Mouse (Mus musculus): Measurements from ENCODE around the gene Fam126b.
A peak's percentile ranks its signal among the peaks of the same experiment; 100 is the strongest.
"Not testable (repeated sequence)": the region's sequence is repeated elsewhere in the genome, so short reads cannot be mapped to it uniquely, and the experiment has no call there.

Fam126b gene

GRCm38 (mm10) chr1:58586171-58586997 is at the start of gene Fam126b, which contains the start of gene Ndufb3:
Gene Fam126b (minus strand): TSS chr1:58586323.
Gene Ndufb3 (plus strand): TSS chr1:58586384.
- peak; percentile 92 for DNase-seq (ENCODE audit: low spot score)

DNA sequence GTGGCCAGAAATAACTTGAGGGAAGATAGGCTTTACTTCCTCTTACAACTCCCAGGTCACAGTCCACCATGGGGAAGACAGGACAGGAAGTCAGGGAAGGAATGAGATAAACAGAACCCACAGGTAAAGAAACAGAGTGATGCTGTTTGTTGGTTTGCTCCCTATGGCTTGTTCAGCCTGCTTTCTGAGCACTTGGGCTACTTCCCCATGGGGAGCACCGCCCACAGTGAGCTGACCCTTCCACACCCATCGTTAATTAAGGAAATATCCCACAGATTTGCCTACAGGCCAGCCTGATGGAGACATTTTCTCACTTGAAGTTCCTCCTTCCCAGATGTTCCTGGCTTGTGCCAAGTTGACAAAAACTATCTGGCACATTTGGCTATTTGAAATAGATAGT is 42.7 kb upstream of the Fam126b start:
- not testable (repeated sequence) for DNase-seq (ENCODE audit: low spot score)

DNA sequence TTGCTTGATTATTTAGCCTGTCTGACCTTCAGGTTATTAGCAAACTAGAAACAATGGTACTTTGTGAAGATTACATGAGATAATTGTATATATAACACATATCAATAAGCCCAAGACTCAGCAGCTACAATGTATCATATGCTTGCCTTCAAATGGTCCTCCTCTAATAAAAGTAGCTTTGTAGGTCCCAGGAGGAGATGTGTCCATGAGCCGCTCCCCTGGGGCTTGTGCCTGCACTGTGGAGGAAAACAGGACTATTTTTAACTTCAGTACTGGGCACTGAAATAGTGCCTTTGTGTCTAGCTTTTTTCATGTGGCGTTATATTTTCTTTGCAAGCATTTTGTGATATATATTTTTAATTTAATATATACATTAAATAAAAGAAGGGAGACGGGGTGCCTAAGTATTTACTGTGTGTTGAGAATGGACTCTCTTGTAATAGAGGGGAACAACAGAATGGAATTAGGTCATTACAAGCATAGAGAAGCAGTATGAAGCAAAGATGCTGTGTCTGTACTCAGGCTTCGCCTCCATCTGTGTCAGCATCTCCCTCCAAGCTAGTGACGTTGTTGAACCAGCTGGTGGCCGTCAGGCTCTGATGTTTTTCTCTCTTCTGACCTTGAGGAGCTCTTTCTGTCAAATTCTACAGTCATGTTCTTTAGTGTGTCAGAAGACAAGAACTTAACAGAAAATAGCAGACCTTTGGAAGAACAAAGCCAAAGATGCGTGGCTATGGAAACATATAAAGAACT is 36.0 kb upstream of the Fam126b start:
- no peak for DNase-seq (ENCODE audit: low spot score)

- DNase-seq (ENCODE audit: low spot score): no peak
These were observed 35.1 kb upstream of the Fam126b start for GRCm38 (mm10) chr1:58621251-58621650.

DNA sequence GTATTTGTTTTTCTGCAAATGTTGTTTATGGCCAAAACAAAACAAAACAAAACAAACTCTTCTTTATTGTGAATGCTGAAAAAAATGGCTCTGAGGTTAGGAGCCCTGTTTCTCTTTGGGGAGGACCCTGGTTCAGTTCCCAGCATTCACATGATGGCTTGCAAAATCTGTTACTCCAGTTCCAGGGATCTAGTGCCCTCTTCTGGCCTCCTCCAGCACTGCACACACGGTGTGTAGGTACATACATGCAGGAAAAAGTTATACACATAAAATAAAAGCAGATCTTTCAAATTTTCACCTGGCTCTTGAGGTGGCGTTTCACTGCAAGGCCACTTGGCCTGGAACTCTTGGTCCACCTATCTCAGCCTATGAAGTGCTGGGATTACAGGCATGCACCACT is 32.6 kb upstream of the Fam126b start:
- DNase-seq (ENCODE audit: low spot score): no peak

- no peak for DNase-seq (ENCODE audit: low spot score)
These were observed 32.0 kb upstream of the Fam126b start for GRCm38 (mm10) chr1:58617978-58618668.

DNA sequence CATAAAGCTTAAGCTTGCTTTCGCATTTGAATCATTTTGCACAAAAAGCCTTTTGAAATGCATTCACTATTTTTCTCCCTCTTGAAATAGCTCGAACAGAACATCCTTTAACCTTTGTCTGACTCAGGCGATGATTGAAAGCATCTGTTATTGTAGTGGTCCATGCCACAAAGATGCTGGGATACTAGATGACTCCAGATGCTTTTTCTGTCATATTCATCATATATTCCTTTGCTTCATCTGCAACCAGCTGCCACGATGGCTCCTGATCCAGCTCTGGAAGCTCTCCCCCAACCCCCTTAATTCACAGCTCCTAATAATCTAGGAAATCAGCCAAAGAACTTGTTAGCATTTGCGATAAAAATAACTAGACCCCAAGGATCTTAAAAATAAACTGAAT is 31.0 kb upstream of the Fam126b start:
- no peak for DNase-seq (ENCODE audit: low spot score)

DNA sequence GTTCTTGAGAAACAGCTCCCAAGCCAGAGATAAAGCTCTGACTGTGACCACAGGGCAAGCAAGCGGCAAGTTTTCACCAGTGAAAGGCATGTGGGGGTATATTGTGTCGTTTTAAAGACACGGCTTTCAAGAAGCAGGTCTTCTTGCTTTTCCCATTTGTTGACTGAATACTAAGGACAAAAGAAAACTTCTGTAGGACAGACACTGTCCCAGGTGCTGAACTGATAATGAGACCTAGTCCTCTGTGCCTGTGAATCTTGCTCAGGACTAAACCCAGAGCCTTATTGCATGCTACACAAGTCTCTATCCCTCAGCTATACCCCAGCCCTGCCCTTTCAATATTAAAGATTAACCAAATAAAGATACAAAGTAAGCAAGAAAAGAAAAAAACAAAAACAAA is 30.1 kb upstream of the Fam126b start:
- DNase-seq (ENCODE audit: low spot score): peak; percentile 56

GRCm38 (mm10) chr1:58615146-58615545 is 29.0 kb upstream of the Fam126b start:
- DNase-seq (ENCODE audit: low spot score): peak; percentile 74

DNA sequence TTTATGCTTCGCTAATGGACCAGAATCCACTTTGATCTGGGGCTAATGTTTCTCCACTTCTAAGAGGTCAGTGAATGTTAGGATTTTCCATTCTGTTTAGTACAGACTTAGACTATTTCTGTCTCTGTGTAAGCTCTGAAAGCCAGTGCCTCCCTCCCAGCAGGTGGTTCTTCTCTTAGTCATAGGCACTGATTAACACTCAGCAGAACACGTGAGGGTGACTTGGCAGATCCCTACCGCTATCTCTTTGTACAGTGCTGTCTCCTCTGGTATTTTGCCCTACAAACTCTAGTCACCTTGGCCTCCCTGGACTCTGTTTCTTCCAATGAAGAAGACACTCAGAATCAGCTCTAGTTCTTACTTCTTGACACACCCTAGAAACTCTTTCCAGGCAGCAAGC is 28.3 kb upstream of the Fam126b start:
- DNase-seq (ENCODE audit: low spot score): peak; percentile 22

DNA sequence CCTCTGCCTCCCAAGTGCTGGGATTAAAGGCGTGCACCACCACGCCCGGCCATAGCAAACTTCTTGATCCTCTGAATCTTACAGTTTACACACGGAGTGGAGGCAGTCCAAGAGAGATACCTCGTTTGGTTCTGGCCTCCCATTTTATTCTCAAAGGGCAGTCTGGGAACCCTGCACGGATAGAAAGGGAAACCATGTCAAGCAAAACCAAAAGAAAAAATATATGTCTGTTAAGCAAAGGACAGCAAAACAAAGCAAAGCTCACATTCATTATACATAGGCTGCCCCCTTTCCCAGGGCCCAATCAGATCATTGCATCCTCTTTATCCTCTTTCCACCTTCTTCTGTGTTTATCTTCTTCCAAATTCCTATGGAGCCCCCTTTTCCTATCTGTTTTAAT is 27.7 kb upstream of the Fam126b start:
- DNase-seq (ENCODE audit: low spot score): peak; percentile 74

GRCm38 (mm10) chr1:58610611-58611010 is 24.5 kb upstream of the Fam126b start:
- DNase-seq (ENCODE audit: low spot score): no peak

GRCm38 (mm10) chr1:58610166-58610565 is 24.0 kb upstream of the Fam126b start:
- peak; percentile 89 for DNase-seq (ENCODE audit: low spot score)

GRCm38 (mm10) chr1:58609591-58609990 is 23.5 kb upstream of the Fam126b start:
- DNase-seq (ENCODE audit: low spot score): peak; percentile 16

DNA sequence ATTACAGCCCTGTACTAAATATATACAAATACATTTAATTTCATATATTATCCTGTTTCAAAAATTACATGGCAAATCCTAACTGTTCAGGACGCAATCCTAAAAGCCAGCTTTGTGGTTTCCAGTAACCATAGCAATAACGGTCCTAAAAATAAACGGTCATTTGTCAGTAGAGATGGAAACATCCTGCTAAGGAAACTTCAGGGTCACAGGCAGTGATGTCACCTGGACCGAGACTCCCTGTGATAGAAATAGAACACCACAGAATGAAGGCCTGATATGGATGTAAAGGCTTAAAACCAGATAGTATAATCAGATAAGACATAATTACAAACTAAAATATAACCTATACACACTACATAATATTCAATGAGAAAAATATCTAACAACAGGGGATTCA is 17.6 kb upstream of the Fam126b start:
- no peak for DNase-seq (ENCODE audit: low spot score)

DNA sequence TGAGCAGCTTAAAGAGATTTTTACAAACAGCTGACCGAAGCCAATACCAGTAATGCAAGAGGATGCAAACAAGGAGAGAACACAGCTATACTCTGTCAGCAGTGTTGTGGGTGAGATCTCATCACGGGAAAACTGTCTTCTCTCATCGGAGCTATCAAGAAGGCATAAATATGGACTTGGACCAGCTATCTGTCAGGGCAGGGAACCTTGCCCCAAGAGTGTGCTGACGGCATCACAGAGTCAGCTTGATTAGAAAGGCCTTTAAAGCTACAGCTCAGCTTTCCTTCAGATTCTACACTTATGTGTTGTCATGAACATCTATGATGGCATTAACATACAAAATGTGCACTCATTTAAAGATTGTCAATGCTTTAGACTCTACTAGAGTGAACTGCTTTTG is 16.6 kb upstream of the Fam126b start:
- DNase-seq (ENCODE audit: low spot score): no peak

- DNase-seq (ENCODE audit: low spot score): no peak
These were observed 1.4 kb upstream of the Fam126b start for GRCm38 (mm10) chr1:58587491-58587890.

GRCm38 (mm10) chr1:58585373-58586170 is 551 bp downstream of the Fam126b start:
- peak; percentile 31 for DNase-seq (ENCODE audit: low spot score)

GRCm38 (mm10) chr1:58584271-58584670 is 1.9 kb downstream of the Fam126b start:
- DNase-seq (ENCODE audit: low spot score): peak; percentile 63

- no peak for DNase-seq (ENCODE audit: low spot score)
These were observed 3.5 kb downstream of the Fam126b start for GRCm38 (mm10) chr1:58582611-58583010.

DNA sequence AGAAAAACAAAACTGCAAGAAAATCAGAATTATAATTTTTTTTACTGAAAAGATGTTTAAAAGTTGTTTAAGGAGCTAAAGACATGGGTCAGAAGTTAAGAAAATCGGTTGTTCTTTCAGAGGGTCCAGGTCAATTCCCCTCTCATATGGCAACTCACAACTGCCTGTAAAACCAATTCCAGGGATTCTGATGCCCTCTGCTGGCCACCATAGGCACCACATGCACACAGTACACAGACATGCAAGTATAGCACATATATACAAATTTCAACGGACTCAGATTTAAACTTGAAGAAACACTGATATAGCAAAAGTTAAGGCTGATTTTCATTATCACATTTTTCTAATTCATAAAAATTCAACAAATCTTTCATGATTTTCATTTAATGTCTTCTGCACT is 6.9 kb downstream of the Fam126b start:
- peak; percentile 28 for DNase-seq (ENCODE audit: low spot score)

DNA sequence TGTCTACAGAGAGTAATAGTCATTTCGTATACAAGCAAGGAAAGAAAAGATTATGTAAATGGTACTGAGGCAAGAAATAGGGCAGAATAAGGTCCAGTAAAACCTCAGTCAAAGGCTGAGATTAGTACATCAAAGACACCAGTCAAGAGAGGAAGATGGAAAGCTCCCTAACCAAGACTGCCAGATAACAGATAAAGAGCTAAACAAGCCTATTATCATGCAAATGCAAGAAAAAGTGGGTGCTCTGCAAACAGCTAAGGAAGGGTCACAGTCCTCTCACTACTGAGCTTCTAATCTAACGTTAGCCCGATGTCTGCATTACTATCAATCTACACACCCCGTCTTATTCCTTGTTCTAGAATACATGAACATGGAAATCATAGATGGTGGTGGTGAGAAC is 15.7 kb downstream of the Fam126b start:
- no peak for DNase-seq (ENCODE audit: low spot score)
